ENCODE assay signal across 25 mouse cellular contexts in the genomic region with DNA sequence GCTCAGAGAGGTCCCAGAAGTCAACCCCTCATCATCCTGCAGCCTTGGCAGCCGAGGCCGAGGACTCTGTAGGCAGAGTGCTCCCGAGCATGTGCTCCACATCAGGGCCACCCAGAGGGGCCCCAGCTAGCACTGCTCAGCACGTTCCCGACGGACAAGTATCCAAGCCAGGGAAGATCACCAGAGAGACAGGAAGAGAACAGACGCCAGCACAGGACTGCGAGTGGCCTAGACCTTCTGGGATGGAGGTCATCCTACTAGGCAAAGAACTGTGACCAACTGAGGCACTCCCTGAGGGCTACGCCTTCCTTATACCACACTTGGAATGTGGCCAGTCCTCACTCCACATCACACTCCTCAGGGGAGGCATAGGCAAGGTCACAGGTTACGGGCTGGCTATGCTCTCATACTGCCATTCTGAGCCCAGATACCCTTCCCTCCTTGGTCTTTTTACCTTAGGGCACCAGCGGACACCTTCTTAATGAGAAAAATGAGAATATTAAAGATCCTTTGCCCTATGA. TPM values are rescaled to one million over a fixed set of nuclear protein-coding genes. Genes with fewer than 3 reads are reported as not detected.
"Had no signal": no experiment of that assay in that cellular context is flagged by ENCODE, and none has a peak within 500 bp of the region (broad histone marks: within the 10 kb centered on the region; RNA-seq: fewer than 3 reads in every experiment).

No protein-coding gene starts in this region.

- H3K9ac ChIP-seq: liver, postnatal 0 days; lung, embryonic 14.5 days; midbrain, embryonic 13.5 days; neural tube, embryonic 13.5 days; neural tube, embryonic 15.5 days had no signal

- DNase-seq: liver, postnatal 0 days; lung, embryonic 14.5 days; lung, postnatal 10 days; lung, postnatal 4 days; retina, postnatal 1 day; right cerebral cortex, adult 18-20 months; right cerebral cortex, postnatal 25 days; right cerebral cortex, postnatal 4 days; spleen, adult 18-20 months; thymus, adult 18-20 months; thymus, postnatal 14 days; thymus, postnatal 36 days had no signal

- ATAC-seq: midbrain, embryonic 13.5 days; midbrain, embryonic 16.5 days had no signal

- H3K4me3 ChIP-seq: midbrain, embryonic 10.5 days; midbrain, embryonic 13.5 days; myocyte; neural tube, embryonic 13.5 days; neural tube, embryonic 15.5 days had no signal

- H3K27me3 ChIP-seq: midbrain, embryonic 13.5 days; neural tube, embryonic 13.5 days; neural tube, embryonic 15.5 days had no signal

- H3K9me3 ChIP-seq: midbrain, embryonic 10.5 days; midbrain, embryonic 13.5 days; neural tube, embryonic 13.5 days; neural tube, embryonic 15.5 days had no signal

- H3K4me2 ChIP-seq: lung, embryonic 14.5 days; midbrain, embryonic 13.5 days; neural tube, embryonic 13.5 days; neural tube, embryonic 15.5 days had no signal

- H3K4me1 ChIP-seq: midbrain, embryonic 10.5 days; midbrain, embryonic 13.5 days; neural tube, embryonic 13.5 days; neural tube, embryonic 15.5 days had no signal

- H3K27ac ChIP-seq: midbrain, embryonic 10.5 days; midbrain, embryonic 13.5 days; neural tube, embryonic 13.5 days; neural tube, embryonic 15.5 days had no signal

RNA-seq across cellular contexts. Expression of gene 3110082J24Rik, which starts 29.9 kb away (rescaled TPM):
- total RNA-seq: megakaryocyte, adult 5-6 weeks; megakaryocyte-erythroid progenitor cell, adult 5-6 weeks had no signal
- polyA plus RNA-seq: liver, postnatal 0 days; lung, embryonic 14.5 days; lung, embryonic 16.5 days; small intestine, adult 2 months; stomach, embryonic 14.5 days; stomach, embryonic 16.5 days; thymus, postnatal 0 days had no signal

RNA-seq across cellular contexts. Expression of gene Garem2, which starts 30.8 kb away (rescaled TPM):
- total RNA-seq: megakaryocyte, adult 5-6 weeks had no signal
